8 mouse cellular contexts compared by ENCODE assay signal in genomic region chr11:99065979-99066378, GRCm38 (mm10). TPM values are rescaled to one million over a fixed set of nuclear protein-coding genes. Genes with fewer than 3 reads are reported as not detected.
DNase-seq lines count a peak whose midpoint lies in the region; ATAC-seq lines count a peak whose summit lies in the region.

No protein-coding gene starts in this region.

- H3K4me3 ChIP-seq in hindbrain, embryonic 10.5 days = no peak overlapping the region
- H3K4me3 ChIP-seq in hindbrain, embryonic 16.5 days (ENCODE audit: low read length) = no peak overlapping the region

- no peaks in the 10 kb centered on the region for H3K27me3 ChIP-seq in hindbrain, embryonic 10.5 days (ENCODE audit: insufficient read depth, poor library complexity, severe bottlenecking)
- H3K27me3 ChIP-seq in hindbrain, embryonic 16.5 days (replicated peaks; ENCODE audit: control insufficient read depth, insufficient read depth, low read length) = no peaks in the 10 kb centered on the region

- H3K4me2 ChIP-seq in hindbrain, embryonic 16.5 days (ENCODE audit: low read length) = no peak overlapping the region

- H3K36me3 ChIP-seq in hindbrain, embryonic 10.5 days = no peaks in the 10 kb centered on the region
- no peaks in the 10 kb centered on the region for H3K36me3 ChIP-seq in hindbrain, embryonic 16.5 days (ENCODE audit: control insufficient read depth, insufficient read depth, low read length)

- no peak for ATAC-seq in hindbrain, embryonic 16.5 days

- peak; percentile 81 for DNase-seq in hindbrain, embryonic 10.5 days (ENCODE audit: low spot score)
- DNase-seq in cerebellum, postnatal 14 days = peak; percentile 84 to 91
- DNase-seq in frontal cortex, postnatal 25 days (ENCODE audit: low spot score in 2 of 2) = peak; percentile 48 to 67
- peak; percentile 81 for DNase-seq in hindlimb bud, embryonic 11.5 days (ENCODE audit: extremely low spot score, low read depth, low spot score)
- DNase-seq in left cerebral cortex, adult 18-20 months (ENCODE audit: low spot score in 2 of 2) = peak; percentile 79 to 80
- peak; percentile 97 for DNase-seq in lung, postnatal 36 days
- peak; percentile 26 for DNase-seq in spleen, adult 12 weeks (ENCODE audit: low spot score)

- H3K27ac ChIP-seq in hindbrain, embryonic 10.5 days = 0 out of 2 replicates have a peak overlapping the region, but pooled peaks have one; percentile 13
- H3K27ac ChIP-seq in hindbrain, embryonic 16.5 days (ENCODE audit: low read depth, low read length) = no peak overlapping the region

- WGBS in hindbrain, embryonic 10.5 days = 20% methylated on average over 2 of the region's 2 CpGs
- WGBS in hindbrain, embryonic 16.5 days = 15% methylated on average over 2 of the region's 2 CpGs

- H3K9me3 ChIP-seq in hindbrain, embryonic 10.5 days = no peaks in the 10 kb centered on the region
- H3K9me3 ChIP-seq in hindbrain, embryonic 16.5 days (ENCODE audit: control insufficient read depth, low read length) = no peaks in the 10 kb centered on the region

- H3K4me1 ChIP-seq in hindbrain, embryonic 10.5 days (replicated peaks) = peaks cover 44% of the 10 kb centered on the region
- H3K4me1 ChIP-seq in hindbrain, embryonic 16.5 days (ENCODE audit: control insufficient read depth, insufficient read depth, low read depth, low read length) = peaks cover 2% of the 10 kb centered on the region

- H3K9ac ChIP-seq in hindbrain, embryonic 16.5 days (ENCODE audit: low read depth, low read length) = no peak overlapping the region; the same call in 1 of the 2 replicates

RNA-seq across cellular contexts. Expression of gene Tns4, which starts 23.1 kb away (rescaled TPM):
- polyA plus RNA-seq in hindbrain, embryonic 10.5 days (2016; fragmentation: Nextera tagmentation; extraction: Ambion mirVana) = 0.67 and 1.0 TPM in 2 replicates
- 0.16 TPM in 2 replicates for polyA plus RNA-seq in hindbrain, embryonic 16.5 days (2015; fragmentation: Nextera tagmentation; extraction: Ambion mirVana)
- total RNA-seq in left cerebral cortex, adult 18-20 months (2021) = under 1 TPM; 0.14 to 0.16 TPM

RNA-seq across cellular contexts. Expression of gene Igfbp4, which starts 24.9 kb away (rescaled TPM):
- 424 and 437 TPM in 2 replicates for polyA plus RNA-seq in hindbrain, embryonic 10.5 days (2016; fragmentation: Nextera tagmentation; extraction: Ambion mirVana)
- polyA plus RNA-seq in hindbrain, embryonic 16.5 days (2015; fragmentation: Nextera tagmentation; extraction: Ambion mirVana) = 120 and 161 TPM in 2 replicates
- 10 to 100 TPM; 64.2 to 73.2 TPM for total RNA-seq in left cerebral cortex, adult 18-20 months (2021)

RNA-seq across cellular contexts. Expression of gene Top2a, which starts 42.0 kb away (rescaled TPM):
- 225 and 320 TPM in 2 replicates for polyA plus RNA-seq in hindbrain, embryonic 10.5 days (2016; fragmentation: Nextera tagmentation; extraction: Ambion mirVana)
- 33.1 and 44.9 TPM in 2 replicates for polyA plus RNA-seq in hindbrain, embryonic 16.5 days (2015; fragmentation: Nextera tagmentation; extraction: Ambion mirVana)
- under 1 TPM; 0.40 to 0.67 TPM for total RNA-seq in left cerebral cortex, adult 18-20 months (2021)

Comparison
In these comparisons a context has a peak if more than half of its experiments do, and no peak if none do; other contexts are left out.
1. DNase-seq: peak in every context shown above with its lines; median percentile 97 in lung, postnatal 36 days; 88 in cerebellum, postnatal 14 days; 81 in hindbrain, embryonic 10.5 days; 81 in hindlimb bud, embryonic 11.5 days; 80 in left cerebral cortex, adult 18-20 months; 58 in frontal cortex, postnatal 25 days; 26 in spleen, adult 12 weeks.